In the genomic region with DNA sequence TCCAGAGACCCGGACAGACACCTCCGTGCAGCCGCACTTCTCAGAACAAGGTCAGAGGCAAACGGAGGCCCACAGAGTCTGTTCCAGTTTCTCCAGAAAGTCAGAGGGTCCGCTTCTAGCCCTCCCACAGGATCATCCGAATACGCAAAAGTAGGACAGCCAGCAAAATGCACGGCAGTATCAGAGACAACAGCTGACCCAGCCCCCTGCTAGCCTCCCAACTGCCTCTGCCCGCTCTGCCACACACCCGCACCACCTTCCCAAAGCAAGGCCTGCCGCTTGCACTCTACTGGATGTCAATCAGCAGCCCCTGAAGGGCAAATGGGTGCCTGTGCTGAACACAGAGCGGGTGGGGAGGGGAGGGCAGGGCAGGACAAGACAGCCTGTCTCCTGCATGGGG, we compare ENCODE assay signal across 16 mouse cellular contexts. TPM values are rescaled to one million over a fixed set of nuclear protein-coding genes. Genes with fewer than 3 reads are reported as not detected.
DNase-seq lines count a peak whose midpoint lies in the region; ATAC-seq and TF ChIP-seq lines count a peak whose summit lies in the region.
"Had no signal": no experiment of that assay in that cellular context is flagged by ENCODE, and none has a peak within 500 bp of the region (broad histone marks: within the 10 kb centered on the region; RNA-seq: fewer than 3 reads in every experiment).

No protein-coding gene starts in this region.

- H3K27me3 ChIP-seq in forebrain, embryonic 10.5 days (ENCODE audit: poor library complexity, severe bottlenecking): no peaks in the 10 kb centered on the region
- H3K27me3 ChIP-seq in forebrain, embryonic 13.5 days: no peaks in the 10 kb centered on the region
- no peaks in the 10 kb centered on the region for H3K27me3 ChIP-seq in hindbrain, embryonic 11.5 days (ENCODE audit: control insufficient read depth, insufficient read depth, low read length)
- no peaks in the 10 kb centered on the region for H3K27me3 ChIP-seq in hindbrain, postnatal 0 days (ENCODE audit: insufficient read depth, low read length)
- H3K27me3 ChIP-seq in embryonic facial prominence, embryonic 10.5 days (replicated peaks; ENCODE audit: low read depth, poor library complexity, severe bottlenecking): no peaks in the 10 kb centered on the region
- H3K27me3 ChIP-seq: CH12.LX; forebrain, embryonic 15.5 days had no signal

- no peak for DNase-seq in forebrain, embryonic 10.5 days (ENCODE audit: extremely low spot score, low spot score)
- no peak for DNase-seq in hindbrain, embryonic 11.5 days (ENCODE audit: low spot score)
- no peak for DNase-seq in hindbrain, postnatal 0 days (ENCODE audit: low spot score)
- DNase-seq in embryonic facial prominence, embryonic 10.5 days (ENCODE audit: low spot score): no peak
- DNase-seq in gastrocnemius, postnatal 25 days: no peak
- DNase-seq: adrenal gland, adult 2 months; adrenal gland, postnatal 25 days; cerebellum, adult 2 months; cerebellum, postnatal 25 days; heart, postnatal 10 days; kidney, adult 8-10 months had no signal

- no peaks in the 10 kb centered on the region for H3K9me3 ChIP-seq in forebrain, embryonic 10.5 days
- H3K9me3 ChIP-seq in forebrain, embryonic 13.5 days (replicated peaks): no peaks in the 10 kb centered on the region
- no peaks in the 10 kb centered on the region for H3K9me3 ChIP-seq in hindbrain, embryonic 11.5 days (ENCODE audit: control insufficient read depth, low read length)
- H3K9me3 ChIP-seq in hindbrain, postnatal 0 days (ENCODE audit: low read length): no peaks in the 10 kb centered on the region
- H3K9me3 ChIP-seq in embryonic facial prominence, embryonic 10.5 days: no peaks in the 10 kb centered on the region
- H3K9me3 ChIP-seq: forebrain, embryonic 15.5 days had no signal

- WGBS in forebrain, embryonic 10.5 days: 94% methylated on average over 12 of the region's 12 CpGs
- WGBS in forebrain, embryonic 13.5 days: 84% methylated on average over 12 of the region's 12 CpGs
- 82% methylated on average over 12 of the region's 12 CpGs for WGBS in hindbrain, embryonic 11.5 days
- 72% methylated on average over 12 of the region's 12 CpGs for WGBS in hindbrain, postnatal 0 days
- 86% methylated on average over 12 of the region's 12 CpGs for WGBS in embryonic facial prominence, embryonic 10.5 days

- H3K4me2 ChIP-seq in forebrain, embryonic 13.5 days: no peak overlapping the region
- H3K4me2 ChIP-seq in hindbrain, embryonic 11.5 days (replicated peaks; ENCODE audit: low read depth, low read length): no peak overlapping the region
- H3K4me2 ChIP-seq in hindbrain, postnatal 0 days (ENCODE audit: low read depth, low read length): no peak overlapping the region
- H3K4me2 ChIP-seq: forebrain, embryonic 15.5 days had no signal

- peak overlapping the region; percentile 20; the same call in 1 of the 2 replicates for H3K27ac ChIP-seq in forebrain, embryonic 10.5 days
- no peak overlapping the region; the same call in 1 of the 2 replicates for H3K27ac ChIP-seq in forebrain, embryonic 13.5 days
- H3K27ac ChIP-seq in hindbrain, embryonic 11.5 days (ENCODE audit: low read depth, low read length): peak overlapping the region; percentile 20; the same call in 1 of the 2 replicates
- no peak overlapping the region for H3K27ac ChIP-seq in hindbrain, postnatal 0 days
- H3K27ac ChIP-seq in embryonic facial prominence, embryonic 10.5 days (replicated peaks): peak overlapping the region; percentile 25
- H3K27ac ChIP-seq: forebrain, embryonic 15.5 days had no signal

- no peak overlapping the region for H3K4me3 ChIP-seq in forebrain, embryonic 10.5 days
- no peak overlapping the region for H3K4me3 ChIP-seq in forebrain, embryonic 13.5 days
- no peak overlapping the region for H3K4me3 ChIP-seq in hindbrain, embryonic 11.5 days (ENCODE audit: low read depth, low read length)
- H3K4me3 ChIP-seq in hindbrain, postnatal 0 days (ENCODE audit: low read length): no peak overlapping the region
- H3K4me3 ChIP-seq in embryonic facial prominence, embryonic 10.5 days: no peak overlapping the region
- H3K4me3 ChIP-seq: forebrain, embryonic 15.5 days had no signal

- no peak for ATAC-seq in forebrain, embryonic 13.5 days
- ATAC-seq in hindbrain, embryonic 11.5 days (ENCODE audit: low FRiP score): no peak
- ATAC-seq in hindbrain, postnatal 0 days: no peak
- ATAC-seq: forebrain, embryonic 15.5 days; intestine, postnatal 0 days had no signal

- 0 out of 2 replicates have a peak, but pooled peaks cover 5% of the 10 kb centered on the region for H3K36me3 ChIP-seq in forebrain, embryonic 10.5 days (replicated peaks)
- no peaks in the 10 kb centered on the region for H3K36me3 ChIP-seq in forebrain, embryonic 13.5 days (ENCODE audit: poor library complexity, severe bottlenecking)
- no peaks in the 10 kb centered on the region for H3K36me3 ChIP-seq in hindbrain, embryonic 11.5 days (ENCODE audit: control insufficient read depth, insufficient read depth, low read length)
- no peaks in the 10 kb centered on the region for H3K36me3 ChIP-seq in hindbrain, postnatal 0 days (ENCODE audit: insufficient read depth, low read length)
- H3K36me3 ChIP-seq in embryonic facial prominence, embryonic 10.5 days (replicated peaks): no peaks in the 10 kb centered on the region
- H3K36me3 ChIP-seq: forebrain, embryonic 15.5 days had no signal

- H3K9ac ChIP-seq in forebrain, embryonic 13.5 days: no peak overlapping the region
- no peak overlapping the region for H3K9ac ChIP-seq in hindbrain, embryonic 11.5 days (ENCODE audit: low read depth, low read length)
- no peak overlapping the region for H3K9ac ChIP-seq in hindbrain, postnatal 0 days (replicated peaks; ENCODE audit: low read length)
- H3K9ac ChIP-seq: forebrain, embryonic 15.5 days had no signal

- H3K4me1 ChIP-seq in forebrain, embryonic 10.5 days: peaks cover 95% of the 10 kb centered on the region
- peaks cover 71% of the 10 kb centered on the region for H3K4me1 ChIP-seq in forebrain, embryonic 13.5 days
- peaks cover 38% of the 10 kb centered on the region for H3K4me1 ChIP-seq in hindbrain, embryonic 11.5 days (replicated peaks; ENCODE audit: control insufficient read depth, insufficient read depth, low read length)
- peaks cover 33% of the 10 kb centered on the region for H3K4me1 ChIP-seq in hindbrain, postnatal 0 days (ENCODE audit: insufficient read depth, low read length)
- H3K4me1 ChIP-seq in embryonic facial prominence, embryonic 10.5 days: peaks cover 86% of the 10 kb centered on the region

- no peak for TF ChIP-seq CTCF in hindbrain, postnatal 0 days (IDR thresholded peaks at IDR 0.05; ENCODE audit: low read depth)

RNA-seq across cellular contexts. Expression of gene Ccdc85c, which starts 14.3 kb away (rescaled TPM):
- 13.5 and 14.6 TPM in 2 replicates for polyA plus RNA-seq in forebrain, embryonic 10.5 days (2016; fragmentation: Nextera tagmentation; extraction: Ambion mirVana)
- polyA plus RNA-seq in forebrain, embryonic 13.5 days (2015; fragmentation: Nextera tagmentation; extraction: Ambion mirVana): 16.2 and 17.4 TPM in 2 replicates
- 17.2 and 17.8 TPM in 2 replicates for polyA plus RNA-seq in hindbrain, embryonic 11.5 days (2014; fragmentation: Nextera tagmentation; extraction: Ambion mirVana)
- 86.3 and 94.7 TPM in 2 replicates for total RNA-seq in hindbrain, postnatal 0 days (2014; rRNA removed)
- polyA plus RNA-seq in hindbrain, postnatal 0 days (2015; fragmentation: Nextera tagmentation; extraction: Ambion mirVana): 16.9 and 17.0 TPM in 2 replicates
- 11.4 and 12.1 TPM in 2 replicates for polyA plus RNA-seq in embryonic facial prominence, embryonic 10.5 days (2016; fragmentation: Nextera tagmentation; extraction: Ambion mirVana)
- total RNA-seq in gastrocnemius, postnatal 25 days (2021): 10 to 100 TPM; 11.4 to 15.2 TPM

RNA-seq across cellular contexts. Expression of gene Hhipl1, which starts 45.1 kb away (rescaled TPM):
- polyA plus RNA-seq in forebrain, embryonic 10.5 days (2016; fragmentation: Nextera tagmentation; extraction: Ambion mirVana): 2.8 and 3.4 TPM in 2 replicates
- polyA plus RNA-seq in forebrain, embryonic 13.5 days (2015; fragmentation: Nextera tagmentation; extraction: Ambion mirVana): 2.5 and 2.7 TPM in 2 replicates
- 1.2 and 1.8 TPM in 2 replicates for polyA plus RNA-seq in hindbrain, embryonic 11.5 days (2014; fragmentation: Nextera tagmentation; extraction: Ambion mirVana)
- 10.2 and 10.8 TPM in 2 replicates for total RNA-seq in hindbrain, postnatal 0 days (2014; rRNA removed)
- 2.8 and 3.2 TPM in 2 replicates for polyA plus RNA-seq in hindbrain, postnatal 0 days (2015; fragmentation: Nextera tagmentation; extraction: Ambion mirVana)
- polyA plus RNA-seq in embryonic facial prominence, embryonic 10.5 days (2016; fragmentation: Nextera tagmentation; extraction: Ambion mirVana): 0.72 and 0.99 TPM in 2 replicates
- under 1 TPM; 0.91 to 0.95 TPM for total RNA-seq in gastrocnemius, postnatal 25 days (2021)
- total RNA-seq: CH12.LX; hematopoietic stem cell, adult 5-6 weeks had no signal

Comparison
In these comparisons a context has a peak if more than half of its experiments do, and no peak if none do; other contexts are left out.
1. H3K27ac ChIP-seq: peak in forebrain, embryonic 10.5 days (single experiment), hindbrain, embryonic 11.5 days (single experiment) and embryonic facial prominence, embryonic 10.5 days (single experiment); none in forebrain, embryonic 13.5 days (single experiment) and hindbrain, postnatal 0 days (single experiment).